Mouse (Mus musculus): ENCODE measurements at regions not wholly inside any gene's neighbourhood (a gene's known extent, or its start where the extent isn't known, plus 50 kb on each side); places are given as distances from the start of the nearest gene placed in this dataset.

GRCm38 (mm10) chr14:76917139-76917929 lies 119.2 kb upstream of the Ccdc122 start:
- ATAC-seq = no peak

- no peak for ATAC-seq
These were observed 122.7 kb upstream of the Ccdc122 start for GRCm38 (mm10) chr14:76913850-76914249.

- ATAC-seq = no peak
These were observed 124.1 kb upstream of the Ccdc122 start for GRCm38 (mm10) chr14:76912301-76913001.

GRCm38 (mm10) chr14:76911271-76911670 lies 125.3 kb upstream of the Ccdc122 start:
- no peak for ATAC-seq

GRCm38 (mm10) chr14:76910186-76910585 lies 126.4 kb upstream of the Ccdc122 start:
- no peak for ATAC-seq

- no peak for ATAC-seq
These were observed 128.6 kb upstream of the Ccdc122 start for GRCm38 (mm10) chr14:76907941-76908340.

GRCm38 (mm10) chr14:76902962-76903757 lies 133.4 kb upstream of the Ccdc122 start:
- ATAC-seq = no peak

- no peak for ATAC-seq
These were observed 135.1 kb upstream of the Ccdc122 start for GRCm38 (mm10) chr14:76901490-76901889.

GRCm38 (mm10) chr14:76899331-76899730 lies 137.2 kb upstream of the Ccdc122 start:
- no peak for ATAC-seq

GRCm38 (mm10) chr14:76887708-76888107 lies 148.9 kb upstream of the Ccdc122 start:
- ATAC-seq = no peak

- ATAC-seq = no peak
These were observed 149.4 kb upstream of the Ccdc122 start for GRCm38 (mm10) chr14:76887201-76887600.

- ATAC-seq = no peak
These were observed 153.3 kb upstream of the Ccdc122 start for GRCm38 (mm10) chr14:76883231-76883651.

- ATAC-seq = no peak
These were observed 153.8 kb upstream of the Ccdc122 start for GRCm38 (mm10) chr14:76882711-76883171.

GRCm38 (mm10) chr14:76880851-76881250 lies 155.7 kb upstream of the Ccdc122 start:
- no peak for ATAC-seq

- no peak for ATAC-seq
These were observed 159.3 kb upstream of the Ccdc122 start for GRCm38 (mm10) chr14:76877306-76877705.

- ATAC-seq = peak; percentile 61
These were observed 160.6 kb upstream of the Ccdc122 start for GRCm38 (mm10) chr14:76876015-76876414.

GRCm38 (mm10) chr14:76875266-76875900 lies 161.2 kb upstream of the Ccdc122 start:
- ATAC-seq = no peak

- no peak for ATAC-seq
These were observed 161.9 kb upstream of the Ccdc122 start for GRCm38 (mm10) chr14:76874542-76875265.

GRCm38 (mm10) chr14:76873684-76874083 lies 162.9 kb upstream of the Ccdc122 start:
- no peak for ATAC-seq

GRCm38 (mm10) chr14:76872976-76873375 lies 163.6 kb upstream of the Ccdc122 start:
- no peak for ATAC-seq

- ATAC-seq = no peak
These were observed 164.1 kb upstream of the Ccdc122 start for GRCm38 (mm10) chr14:76872510-76872909.

- ATAC-seq = no peak
These were observed 167.7 kb upstream of the Ccdc122 start for GRCm38 (mm10) chr14:76868831-76869230.
